Mouse (Mus musculus) stomach, embryonic 14.5 days (tissue): ENCODE results near the gene Lamtor1. TPM values are rescaled to one million over a fixed set of nuclear protein-coding genes. Genes with fewer than 3 reads are reported as not detected.

Source experiments
- ATAC-seq: fragments of 200-750 bp; cut with Nextera tagmentation; 2 replicates; pipeline ENCODE4 v1.8.0; 2017; ENCODE audit warnings: low read depth, moderate TSS enrichment; ENCODE audit not compliant: insufficient number of reproducible peaks, insufficient read depth, low FRiP score
- H3K27ac ChIP-seq: fragments of 300-500 bp; sonication (generic); 2 replicates; pipeline ENCODE4 v1.5.1; 2014; ENCODE audit warnings: mild to moderate bottlenecking, low read length, moderate library complexity, mixed read lengths
- H3K27me3 ChIP-seq: fragments of 300-500 bp; sonication (generic); 2 replicates; pipeline ENCODE4 v1.6.1; 2014; ENCODE audit warnings: low read length, control low read depth, mixed read lengths; ENCODE audit not compliant: control insufficient read depth, insufficient read depth
- H3K36me3 ChIP-seq: fragments of 300-500 bp; sonication (generic); 2 replicates; pipeline ENCODE4 v1.6.1; 2014; ENCODE audit warnings: mild to moderate bottlenecking, control low read depth, low read length, moderate library complexity, mixed read lengths; ENCODE audit not compliant: control insufficient read depth, insufficient read depth
- H3K4me1 ChIP-seq: fragments of 300-500 bp; sonication (generic); 2 replicates; pipeline ENCODE4 v1.6.1; 2014; ENCODE audit warnings: low read length, control low read depth, mixed read lengths; ENCODE audit not compliant: control insufficient read depth, insufficient read depth
- H3K4me2 ChIP-seq: fragments of 300-500 bp; sonication (generic); replicated peaks from 2 replicates; pipeline ENCODE4 v1.6.1; 2014; ENCODE audit warnings: low read depth, low read length, control low read depth
- H3K4me3 ChIP-seq: fragments of 300-500 bp; sonication (generic); 2 replicates; pipeline ENCODE4 v1.5.1; 2014; ENCODE audit warnings: low read depth, low read length, control low read depth
- H3K9ac ChIP-seq: fragments of 300-500 bp; sonication (generic); replicated peaks from 2 replicates; pipeline ENCODE4 v1.6.1; 2014; ENCODE audit warnings: low read depth, mild to moderate bottlenecking, control low read depth, low read length, moderate library complexity, mixed read lengths
- H3K9me3 ChIP-seq: fragments of 300-500 bp; sonication (generic); 2 replicates; pipeline ENCODE4 v1.6.1; 2016; ENCODE audit warnings: low read depth, low read length, control low read depth; ENCODE audit not compliant: control insufficient read depth
- WGBS: fragments of 180-500 bp; shearing (Covaris S2); extraction: QIAGEN DNeasy Blood & Tissue Kit; methylation state at CpG from one replicate; pipeline ENCODE4 v1.1.7; 2014; 5-methylcytosine and 5-hydroxymethylcytosine counted together
- polyA plus RNA-seq: library from polyadenylated mRNA; unstranded; fragments of >200 nt; fragmentation: Nextera tagmentation; extraction: Ambion mirVana; gene quantifications from 2 replicates; pipeline ENCODE4 v1.2.1, GENCODE M21; 2014

Gene Lamtor1
- polyA plus RNA-seq, 1 experiment from 2014 or later: 159 TPM

- 95% methylated on average over 2 of the region's 2 CpGs for WGBS
- no peak for ATAC-seq
Observed at GRCm38 (mm10) chr7:101954163-101954562, 48.5 kb downstream of the Lamtor1 start.

GRCm38 (mm10) chr7:101955276-101955675 lies 49.6 kb downstream of the Lamtor1 start:
- whole genome bisulfite sequencing: 78% methylated on average over 2 of the region's 2 CpGs
- Histone ChIP-seq H3K9me3 (no peaks in the 10 kb centered on the region), H3K4me3 (no peak overlapping the region), H3K36me3 (no peaks in the 10 kb centered on the region), H3K27me3 (no peaks in the 10 kb centered on the region), H3K9ac (no peak overlapping the region), H3K4me1 (no peaks in the 10 kb centered on the region; the same call in 1 of the 2 replicates), H3K27ac (no peak overlapping the region), H3K4me2 (no peak overlapping the region)
- ATAC-seq: no peak

More at GRCm38 (mm10) chr7:101954163-101954562, 48.5 kb downstream of the Lamtor1 start:
- H3K4me3 ChIP-seq: no peak overlapping the region
- no peak overlapping the region for H3K27ac ChIP-seq
- H3K9ac ChIP-seq: no peak overlapping the region
- no peaks in the 10 kb centered on the region for H3K36me3 ChIP-seq
- H3K4me2 ChIP-seq: no peak overlapping the region
- no peaks in the 10 kb centered on the region for H3K9me3 ChIP-seq
- no peaks in the 10 kb centered on the region for H3K27me3 ChIP-seq
- H3K4me1 ChIP-seq: no peaks in the 10 kb centered on the region; the same call in 1 of the 2 replicates

GRCm38 (mm10) chr7:101955862-101956261 lies 50.2 kb downstream of the Lamtor1 start:
- Histone ChIP-seq H3K9me3 (no peaks in the 10 kb centered on the region), H3K27ac (no peak overlapping the region), H3K4me3 (no peak overlapping the region), H3K4me2 (no peak overlapping the region), H3K27me3 (no peaks in the 10 kb centered on the region), H3K4me1 (no peaks in the 10 kb centered on the region; the same call in 1 of the 2 replicates), H3K36me3 (no peaks in the 10 kb centered on the region), H3K9ac (no peak overlapping the region)
- WGBS: 77% methylated on average over 4 of the region's 4 CpGs
- ATAC-seq: no peak

- no peak for ATAC-seq
- Histone ChIP-seq H3K4me1 (no peaks in the 10 kb centered on the region; the same call in 1 of the 2 replicates), H3K36me3 (no peaks in the 10 kb centered on the region), H3K9me3 (no peaks in the 10 kb centered on the region), H3K27me3 (no peaks in the 10 kb centered on the region), H3K27ac (no peak overlapping the region), H3K4me2 (no peak overlapping the region), H3K4me3 (no peak overlapping the region), H3K9ac (no peak overlapping the region)
- WGBS: 81% methylated on average over 1 of the region's 1 CpGs
Observed at GRCm38 (mm10) chr7:101956481-101956880, 50.8 kb downstream of the Lamtor1 start.

GRCm38 (mm10) chr7:101956911-101957310 lies 51.2 kb downstream of the Lamtor1 start:
- Histone ChIP-seq H3K4me2 (no peak overlapping the region), H3K27me3 (no peaks in the 10 kb centered on the region), H3K9ac (no peak overlapping the region), H3K27ac (no peak overlapping the region), H3K9me3 (no peaks in the 10 kb centered on the region), H3K4me1 (no peaks in the 10 kb centered on the region; the same call in 1 of the 2 replicates), H3K4me3 (no peak overlapping the region), H3K36me3 (no peaks in the 10 kb centered on the region)
- ATAC-seq: no peak
- 93% methylated on average over 5 of the region's 5 CpGs for WGBS

- Histone ChIP-seq H3K9me3 (no peaks in the 10 kb centered on the region), H3K9ac (no peak overlapping the region), H3K27me3 (no peaks in the 10 kb centered on the region), H3K4me3 (no peak overlapping the region), H3K27ac (no peak overlapping the region), H3K36me3 (no peaks in the 10 kb centered on the region), H3K4me1 (no peaks in the 10 kb centered on the region), H3K4me2 (no peak overlapping the region)
- WGBS: 94% methylated on average over 2 of the region's 2 CpGs
- ATAC-seq: no peak
Observed at GRCm38 (mm10) chr7:101962829-101963228, 57.1 kb downstream of the Lamtor1 start.

GRCm38 (mm10) chr7:101963621-101964020 lies 57.9 kb downstream of the Lamtor1 start:
- H3K36me3 ChIP-seq: no peaks in the 10 kb centered on the region
- peaks cover under 1% of the 10 kb centered on the region; the same call in 1 of the 2 replicates for H3K4me1 ChIP-seq
- H3K9me3 ChIP-seq: no peaks in the 10 kb centered on the region
- no peak overlapping the region for H3K4me2 ChIP-seq
- no peak for ATAC-seq
- WGBS: 91% methylated on average over 2 of the region's 2 CpGs
- no peak overlapping the region for H3K4me3 ChIP-seq
- H3K27me3 ChIP-seq: no peaks in the 10 kb centered on the region
- no peak overlapping the region for H3K9ac ChIP-seq
- no peak overlapping the region for H3K27ac ChIP-seq

- H3K4me2 ChIP-seq: no peak overlapping the region
- H3K4me3 ChIP-seq: no peak overlapping the region
- peaks cover 7% of the 10 kb centered on the region for H3K4me1 ChIP-seq
- ATAC-seq: no peak
- H3K27me3 ChIP-seq: no peaks in the 10 kb centered on the region
- no peak overlapping the region for H3K9ac ChIP-seq
- no peak overlapping the region for H3K27ac ChIP-seq
- no peaks in the 10 kb centered on the region for H3K9me3 ChIP-seq
- WGBS: 86% methylated on average over 4 of the region's 4 CpGs
- no peaks in the 10 kb centered on the region for H3K36me3 ChIP-seq
Observed at GRCm38 (mm10) chr7:101964551-101964950, 58.8 kb downstream of the Lamtor1 start.

GRCm38 (mm10) chr7:101965606-101966005 lies 59.9 kb downstream of the Lamtor1 start:
- H3K9me3 ChIP-seq: no peaks in the 10 kb centered on the region
- no peak overlapping the region for H3K27ac ChIP-seq
- ATAC-seq: no peak
- peaks cover 7% of the 10 kb centered on the region for H3K4me1 ChIP-seq
- H3K4me2 ChIP-seq: no peak overlapping the region
- H3K36me3 ChIP-seq: no peaks in the 10 kb centered on the region
- H3K27me3 ChIP-seq: no peaks in the 10 kb centered on the region
- WGBS: 59% methylated on average over 2 of the region's 2 CpGs
- H3K4me3 ChIP-seq: no peak overlapping the region
- H3K9ac ChIP-seq: no peak overlapping the region
